Mouse (Mus musculus): ENCODE data around the gene Cdc5l.

GRCm38 (mm10) chr17:45389896-45390295 is 43.6 kb downstream of the Cdc5l start:
- TF ChIP-seq CTCF (IDR thresholded peaks at IDR 0.05; ENCODE audit: low read depth, low read length) (no peak), GATA1 (IDR thresholded peaks at IDR 0.05; ENCODE audit: borderline replicate concordance, low read length) (no peak), TAL1 (conservative IDR thresholded peaks at IDR 0.05; ENCODE audit: low read depth, low read length) (no peak), GATA2 (IDR thresholded peaks at IDR 0.05; ENCODE audit: borderline replicate concordance, low read depth, low read length) (no peak), POLR2AphosphoS5 (IDR thresholded peaks at IDR 0.05; ENCODE audit: insufficient replicate concordance, low read depth, low read length) (no peak)
